ENCODE assay signal across 7 mouse cellular contexts in genomic region chr4:116627359-116627716, GRCm38 (mm10). TPM values are rescaled to one million over a fixed set of nuclear protein-coding genes. Genes with fewer than 3 reads are reported as not detected.
DNase-seq lines count a peak whose midpoint lies in the region; ATAC-seq lines count a peak whose summit lies in the region.

No protein-coding gene starts in this region.

- H3K27me3 ChIP-seq in intestine, embryonic 15.5 days (replicated peaks): no peaks in the 10 kb centered on the region

- peak; percentile 93 for DNase-seq in adrenal gland, postnatal 10 days
- DNase-seq in embryo, embryonic 9.5 days (ENCODE audit: extremely low spot score): peak; percentile 95
- peak; percentile 78 to 90 for DNase-seq in gastrocnemius, postnatal 4 days (ENCODE audit: low spot score in 2 of 2)
- DNase-seq in left cerebral cortex, postnatal 14 days (ENCODE audit: low spot score in 2 of 2): peak; percentile 88 to 92
- DNase-seq in right cerebral cortex, postnatal 36 days (ENCODE audit: low spot score in 2 of 2): peak; percentile 78 to 81

- H3K4me1 ChIP-seq in intestine, embryonic 15.5 days (replicated peaks): peaks cover 10% of the 10 kb centered on the region

- peak overlapping the region; percentile 87 for H3K9ac ChIP-seq in intestine, embryonic 15.5 days

- intact Hi-C loops in left cerebral cortex, postnatal 14 days (cut with DNase I): no loop called here

- H3K4me3 ChIP-seq in intestine, embryonic 15.5 days (replicated peaks): peak overlapping the region; percentile 94

- no peaks in the 10 kb centered on the region for H3K9me3 ChIP-seq in intestine, embryonic 15.5 days

- peak overlapping the region; percentile 75 for H3K4me2 ChIP-seq in intestine, embryonic 15.5 days (replicated peaks)

- H3K27ac ChIP-seq in intestine, embryonic 15.5 days: peak overlapping the region; percentile 96

- peak; percentile 96 for ATAC-seq in intestine, embryonic 15.5 days
- peak; percentile 87 for ATAC-seq in megakaryocyte-erythroid progenitor cell, adult 5-6 weeks (replicated peaks; ENCODE audit: low FRiP score, low TSS enrichment, poor library complexity, severe bottlenecking)

- 0% methylated on average over 13 of the region's 13 CpGs for WGBS in intestine, embryonic 15.5 days

- H3K36me3 ChIP-seq in intestine, embryonic 15.5 days: 0 out of 2 replicates have a peak, but pooled peaks cover 3% of the 10 kb centered on the region

RNA-seq across cellular contexts. Expression of gene Nasp, which starts 0.4 kb away (rescaled TPM):
- total RNA-seq in adrenal gland, postnatal 10 days (2021): 10 to 100 TPM; 46.4 to 48.1 TPM
- total RNA-seq in gastrocnemius, postnatal 4 days (2021): 10 to 100 TPM; 43.8 to 55.2 TPM
- polyA plus RNA-seq in intestine, embryonic 15.5 days (2015; fragmentation: Nextera tagmentation; extraction: Ambion mirVana): 110 and 118 TPM in 2 replicates
- 10 to 100 TPM; 47.6 to 49.9 TPM for total RNA-seq in left cerebral cortex, postnatal 14 days (2021)
- 195 and 210 TPM in 2 replicates for total RNA-seq in megakaryocyte-erythroid progenitor cell, adult 5-6 weeks (2014; fragmentation: Nextera tagmentation)
- total RNA-seq in megakaryocyte-erythroid progenitor cell, adult 5-6 weeks (2017): 594 and 624 TPM in 2 replicates

RNA-seq across cellular contexts. Expression of gene Akr1a1, which starts 24.1 kb away (rescaled TPM):
- total RNA-seq in adrenal gland, postnatal 10 days (2021): 100 to 1,000 TPM; 646 to 659 TPM
- 100 to 1,000 TPM; 452 to 457 TPM for total RNA-seq in gastrocnemius, postnatal 4 days (2021)
- polyA plus RNA-seq in intestine, embryonic 15.5 days (2015; fragmentation: Nextera tagmentation; extraction: Ambion mirVana): 772 and 821 TPM in 2 replicates
- total RNA-seq in left cerebral cortex, postnatal 14 days (2021): 100 to 1,000 TPM; 501 TPM
- 163 and 243 TPM in 2 replicates for total RNA-seq in megakaryocyte-erythroid progenitor cell, adult 5-6 weeks (2014; fragmentation: Nextera tagmentation)
- total RNA-seq in megakaryocyte-erythroid progenitor cell, adult 5-6 weeks (2017): 460 and 502 TPM in 2 replicates

RNA-seq across cellular contexts. Expression of gene Ccdc17, which starts 30.9 kb away (rescaled TPM):
- total RNA-seq in adrenal gland, postnatal 10 days (2021): 10 to 100 TPM in 1 of 2 experiments, 1 to 10 TPM in 1; 5.8 to 13.8 TPM
- 1 to 10 TPM; 4.1 to 4.6 TPM for total RNA-seq in gastrocnemius, postnatal 4 days (2021)
- polyA plus RNA-seq in intestine, embryonic 15.5 days (2015; fragmentation: Nextera tagmentation; extraction: Ambion mirVana): 4.1 and 4.8 TPM in 2 replicates
- total RNA-seq in left cerebral cortex, postnatal 14 days (2021): 1 to 10 TPM; 4.6 to 5.7 TPM
- total RNA-seq in megakaryocyte-erythroid progenitor cell, adult 5-6 weeks (2014; fragmentation: Nextera tagmentation): 2.9 and 5.7 TPM in 2 replicates
- 2.5 and 3.3 TPM in 2 replicates for total RNA-seq in megakaryocyte-erythroid progenitor cell, adult 5-6 weeks (2017)

RNA-seq across cellular contexts. Expression of gene Prdx1, which starts 58.0 kb away (rescaled TPM):
- 100 to 1,000 TPM; 573 to 689 TPM for total RNA-seq in adrenal gland, postnatal 10 days (2021)
- total RNA-seq in gastrocnemius, postnatal 4 days (2021): 100 to 1,000 TPM; 246 to 251 TPM
- 1,436 and 1,568 TPM in 2 replicates for polyA plus RNA-seq in intestine, embryonic 15.5 days (2015; fragmentation: Nextera tagmentation; extraction: Ambion mirVana)
- total RNA-seq in left cerebral cortex, postnatal 14 days (2021): 100 to 1,000 TPM; 163 to 170 TPM
- total RNA-seq in megakaryocyte-erythroid progenitor cell, adult 5-6 weeks (2014; fragmentation: Nextera tagmentation): 158 and 208 TPM in 2 replicates
- total RNA-seq in megakaryocyte-erythroid progenitor cell, adult 5-6 weeks (2017): 268 and 287 TPM in 2 replicates

Comparison
In these comparisons a context has a peak if more than half of its experiments do, and no peak if none do; other contexts are left out.
1. Peak in every context shown above with its lines: DNase-seq, ATAC-seq, H3K4me3 ChIP-seq and H3K27ac ChIP-seq.